Mouse (Mus musculus) testis, postnatal 14 days (tissue): ENCODE results near the gene Fgf4.

Source experiments
- DNase-seq: peaks from one replicate; pipeline ENCODE4 v3.0.0; 2021; ENCODE audit warnings: low spot score

Fgf4 gene

DNA sequence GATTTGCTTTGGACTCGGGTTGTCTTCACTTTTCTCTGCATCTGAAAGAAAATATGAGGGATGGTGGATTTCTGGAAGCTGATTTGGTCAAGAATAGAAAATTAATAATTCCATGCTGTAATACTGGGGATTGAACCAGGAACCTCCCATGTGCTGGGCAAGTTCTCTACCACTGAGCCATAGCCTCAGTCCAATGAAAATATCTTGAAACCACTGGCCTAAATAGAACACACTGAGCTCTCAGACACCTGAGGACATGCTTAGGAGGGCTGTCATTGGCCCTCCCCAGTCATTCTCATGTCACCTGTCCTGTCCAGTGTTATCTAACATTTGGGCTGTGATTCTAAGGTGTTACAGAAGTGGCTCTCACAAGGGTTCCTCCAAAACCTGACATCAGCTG is 64.0 kb downstream of the Fgf4 start:
- DNase-seq: no peak

DNA sequence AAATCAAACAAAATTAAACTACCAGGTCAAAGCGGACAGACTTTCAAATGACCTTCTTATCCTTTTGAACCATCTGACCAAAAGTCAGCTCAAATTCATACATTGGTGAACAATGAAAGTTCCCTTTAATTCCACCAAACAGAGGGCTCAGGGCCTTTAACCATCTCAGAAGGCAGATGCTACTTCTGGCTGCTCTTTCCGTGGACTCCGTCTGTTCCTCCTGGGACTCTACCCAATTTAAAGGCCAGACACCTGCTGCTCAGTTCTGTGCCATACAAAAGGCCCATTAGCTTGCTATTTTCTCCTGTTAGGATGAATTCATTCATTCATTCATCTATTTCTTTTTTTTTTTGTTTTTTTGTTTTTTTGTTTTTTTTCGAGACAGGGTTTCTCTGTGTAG is 65.7 kb downstream of the Fgf4 start:
- no peak for DNase-seq

DNA sequence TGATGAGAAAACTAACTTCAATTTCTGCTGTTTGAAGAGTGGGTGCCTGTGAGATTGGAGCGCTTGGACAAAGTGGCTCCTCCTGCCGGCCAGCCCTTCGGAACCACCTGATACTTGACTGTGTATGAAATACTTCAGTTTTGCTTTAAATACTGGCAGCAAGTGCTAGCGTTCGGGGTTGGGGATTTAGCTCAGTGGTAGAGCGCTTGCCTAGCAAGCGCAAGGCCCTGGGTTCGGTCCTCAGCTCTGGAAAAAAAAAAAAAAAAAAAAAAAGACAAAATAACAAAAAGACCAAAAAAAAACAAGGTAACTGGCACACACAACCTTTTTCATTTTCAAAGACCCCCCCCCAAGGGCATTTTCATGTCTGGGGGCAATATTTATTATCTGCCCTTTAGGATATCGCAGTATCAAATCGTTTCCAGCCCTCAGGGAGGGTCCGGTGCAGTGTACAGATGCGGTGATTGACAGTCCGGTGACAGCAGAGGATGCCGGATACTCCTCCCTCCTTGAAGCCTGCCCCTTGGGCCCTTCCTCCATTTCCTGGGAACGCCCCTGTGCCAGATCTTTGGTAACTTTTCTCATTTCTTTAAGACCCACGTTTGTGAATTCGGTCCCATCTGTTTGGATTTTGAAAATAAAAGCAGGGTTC is 67.3 kb downstream of the Fgf4 start:
- peak; percentile 50 for DNase-seq
